Mouse (Mus musculus): Measurements from ENCODE around the gene Twf1. TPM values are rescaled to one million over a fixed set of nuclear protein-coding genes. Genes with fewer than 3 reads are reported as not detected.

Twf1 gene
- polyA plus RNA-seq, 1 experiment: not detected

DNA sequence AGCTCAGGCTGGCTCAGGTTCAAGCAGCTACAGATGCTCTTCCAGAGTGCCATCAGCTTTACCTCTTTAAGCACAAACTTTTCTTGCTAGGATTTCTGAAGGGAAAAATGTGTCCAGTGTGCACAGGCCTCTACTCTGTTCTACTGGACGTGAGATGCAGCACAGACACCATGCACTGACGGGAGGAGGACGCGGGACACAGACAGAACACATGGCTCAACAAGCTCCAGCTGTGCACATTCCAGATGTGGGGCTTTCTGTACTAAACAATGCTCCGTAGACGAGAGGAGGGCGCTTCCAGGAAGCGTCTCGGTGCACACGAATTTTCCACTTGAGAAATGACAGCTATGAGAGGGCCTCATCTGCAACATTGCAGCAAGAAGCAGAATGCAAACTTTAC lies 6.5 kb downstream of the Twf1 start:
- H3K4me1 ChIP-seq (ENCODE audit: control insufficient read depth, insufficient read depth, low read length): peaks cover 4% of the 10 kb centered on the region; the same call in 1 of the 2 replicates
- 85% methylated on average over 10 of the region's 10 CpGs for WGBS
- H3K27ac ChIP-seq (ENCODE audit: insufficient read depth, low read depth, low read length): no peak overlapping the region
- H3K4me3 ChIP-seq (ENCODE audit: insufficient read depth, low read depth, low read length): no peak overlapping the region
- TF ChIP-seq POLR2A (IDR thresholded peaks at IDR 0.05; ENCODE audit: insufficient read depth, low read depth, low read length) (no peak), CTCF (IDR thresholded peaks at IDR 0.05; ENCODE audit: insufficient read depth, low read depth, low read length) (no peak)

DNA sequence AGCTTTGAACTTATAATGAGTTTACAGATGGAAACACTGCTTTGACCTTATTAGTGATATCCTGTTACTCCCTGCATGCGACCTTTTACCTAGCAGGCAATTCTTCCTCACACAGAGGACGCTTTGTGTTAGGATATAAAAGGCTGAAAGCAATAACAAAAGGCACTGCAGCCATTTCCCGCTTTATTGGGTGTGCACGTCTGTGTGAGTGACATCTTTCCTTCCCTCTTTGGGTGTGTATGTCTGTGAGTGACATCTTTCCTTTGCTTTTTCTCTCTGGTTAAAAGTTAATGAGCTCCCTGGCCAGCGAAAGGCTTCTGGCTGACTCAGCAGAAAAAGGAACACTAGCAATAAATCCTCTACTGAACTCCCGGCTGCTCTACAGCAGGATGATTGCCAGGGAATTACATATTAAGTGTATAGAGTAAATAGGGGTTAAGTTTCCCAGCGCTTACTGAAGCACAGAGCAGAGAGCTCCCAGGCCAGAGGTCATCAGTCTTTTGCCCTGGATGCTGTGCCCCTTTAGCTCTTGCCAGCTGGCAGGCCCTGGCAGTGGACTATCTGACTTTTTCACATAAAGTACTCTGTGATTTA lies 7.6 kb downstream of the Twf1 start:
- H3K4me1 ChIP-seq (ENCODE audit: control insufficient read depth, insufficient read depth, low read length): peaks cover 2% of the 10 kb centered on the region; the same call in 1 of the 2 replicates
- TF ChIP-seq POLR2A (IDR thresholded peaks at IDR 0.05; ENCODE audit: insufficient read depth, low read depth, low read length) (no peak), CTCF (IDR thresholded peaks at IDR 0.05; ENCODE audit: insufficient read depth, low read depth, low read length) (no peak)
- H3K27ac ChIP-seq (ENCODE audit: insufficient read depth, low read depth, low read length): no peak overlapping the region
- no peak overlapping the region for H3K4me3 ChIP-seq (ENCODE audit: insufficient read depth, low read depth, low read length)
- 41% methylated on average over 7 of the region's 7 CpGs for WGBS

DNA sequence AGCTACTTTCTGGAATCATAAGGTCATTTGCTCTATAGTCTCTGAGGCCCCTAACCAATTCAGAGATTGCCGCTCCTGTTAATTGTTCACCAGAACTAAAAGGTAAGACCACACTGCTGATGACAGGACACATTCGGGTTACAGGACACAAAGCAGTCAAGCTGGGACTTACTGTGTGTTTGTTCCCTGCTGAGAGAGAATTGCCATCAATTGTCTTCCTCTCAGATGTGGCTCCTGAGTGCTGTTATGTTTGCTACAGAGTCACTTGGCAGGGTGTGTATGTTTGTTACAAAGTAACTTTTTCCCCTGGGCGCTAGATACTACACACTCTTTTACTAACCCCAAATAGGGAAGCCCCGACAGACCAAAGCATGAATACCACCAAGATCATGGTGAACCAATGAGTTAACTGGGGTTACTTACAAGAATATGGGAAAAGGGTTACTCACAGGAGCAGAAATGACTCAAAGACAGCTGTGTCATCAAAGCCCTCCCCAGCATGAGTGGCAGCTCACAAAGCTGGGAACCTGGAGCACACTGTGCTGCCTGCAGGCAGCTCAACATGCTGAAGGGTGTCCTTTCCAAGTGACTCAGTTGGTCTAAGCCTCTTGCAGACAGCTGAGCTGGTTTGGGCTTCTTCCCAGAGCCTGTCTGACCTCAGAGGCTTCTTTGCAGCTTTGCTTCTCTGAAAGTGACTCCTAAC lies 15.0 kb downstream of the Twf1 start:
- 66% methylated on average over 4 of the region's 4 CpGs for WGBS
- Histone ChIP-seq H3K27ac (ENCODE audit: insufficient read depth, low read depth, low read length) (no peak overlapping the region), H3K4me3 (ENCODE audit: insufficient read depth, low read depth, low read length) (no peak overlapping the region), H3K4me1 (ENCODE audit: control insufficient read depth, insufficient read depth, low read length) (no peaks in the 10 kb centered on the region)
- no peak for TF ChIP-seq CTCF (IDR thresholded peaks at IDR 0.05; ENCODE audit: insufficient read depth, low read depth, low read length)
- no peak for TF ChIP-seq POLR2A (IDR thresholded peaks at IDR 0.05; ENCODE audit: insufficient read depth, low read depth, low read length)

DNA sequence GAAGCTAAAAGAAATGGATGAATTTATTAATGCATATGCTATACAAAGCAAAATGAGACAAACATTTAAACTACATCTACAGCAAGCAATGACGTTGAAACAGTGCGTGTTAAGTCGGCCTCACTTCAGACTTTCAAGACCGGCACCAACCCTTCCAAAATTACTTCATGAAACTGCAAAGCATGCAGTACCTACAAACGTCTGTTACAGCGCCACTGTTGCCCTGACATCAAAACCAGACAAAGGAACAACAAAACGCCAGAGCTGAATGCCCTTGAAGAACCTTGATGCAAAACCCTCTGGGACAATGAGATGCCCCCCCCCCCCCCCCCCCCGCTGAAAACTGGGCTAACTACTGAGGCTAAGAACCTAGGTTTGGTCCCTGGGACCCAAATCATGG lies 16.9 kb downstream of the Twf1 start:
- 67% methylated on average over 8 of the region's 8 CpGs for WGBS

DNA sequence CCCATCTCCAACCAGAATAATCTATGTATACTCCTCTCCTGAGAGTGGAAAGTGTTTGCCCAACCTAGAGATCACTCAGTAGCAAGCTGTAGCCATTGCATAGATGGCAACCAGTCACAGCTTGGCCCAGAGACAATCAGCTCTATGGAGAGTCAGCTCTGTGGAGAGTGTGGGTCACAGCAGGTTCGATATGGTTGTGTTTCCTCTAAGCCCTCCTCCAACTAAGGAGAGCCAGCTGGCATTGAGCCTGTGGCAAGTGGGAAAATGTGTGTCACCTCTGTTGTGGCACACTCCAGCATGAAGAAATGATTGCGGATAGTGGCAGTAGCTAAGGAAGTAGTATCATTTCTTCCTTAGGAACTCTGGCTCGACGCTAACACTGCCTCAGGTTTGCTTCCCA lies 18.2 kb downstream of the Twf1 start:
- Histone ChIP-seq H3K4me3 (ENCODE audit: insufficient read depth, low read depth, low read length) (no peak overlapping the region), H3K4me1 (ENCODE audit: control insufficient read depth, insufficient read depth, low read length) (no peaks in the 10 kb centered on the region), H3K27ac (ENCODE audit: insufficient read depth, low read depth, low read length) (no peak overlapping the region)
- WGBS: 81% methylated on average over 4 of the region's 4 CpGs
- TF ChIP-seq POLR2A (IDR thresholded peaks at IDR 0.05; ENCODE audit: insufficient read depth, low read depth, low read length) (no peak), CTCF (IDR thresholded peaks at IDR 0.05; ENCODE audit: insufficient read depth, low read depth, low read length) (no peak)

More for the DNA sequence above, 16.9 kb downstream of the Twf1 start:
- H3K4me3 ChIP-seq (ENCODE audit: insufficient read depth, low read depth, low read length): no peak overlapping the region
- no peaks in the 10 kb centered on the region for H3K4me1 ChIP-seq (ENCODE audit: control insufficient read depth, insufficient read depth, low read length)
- no peak for TF ChIP-seq POLR2A (IDR thresholded peaks at IDR 0.05; ENCODE audit: insufficient read depth, low read depth, low read length)
- no peak for TF ChIP-seq CTCF (IDR thresholded peaks at IDR 0.05; ENCODE audit: insufficient read depth, low read depth, low read length)
- no peak overlapping the region for H3K27ac ChIP-seq (ENCODE audit: insufficient read depth, low read depth, low read length)

DNA sequence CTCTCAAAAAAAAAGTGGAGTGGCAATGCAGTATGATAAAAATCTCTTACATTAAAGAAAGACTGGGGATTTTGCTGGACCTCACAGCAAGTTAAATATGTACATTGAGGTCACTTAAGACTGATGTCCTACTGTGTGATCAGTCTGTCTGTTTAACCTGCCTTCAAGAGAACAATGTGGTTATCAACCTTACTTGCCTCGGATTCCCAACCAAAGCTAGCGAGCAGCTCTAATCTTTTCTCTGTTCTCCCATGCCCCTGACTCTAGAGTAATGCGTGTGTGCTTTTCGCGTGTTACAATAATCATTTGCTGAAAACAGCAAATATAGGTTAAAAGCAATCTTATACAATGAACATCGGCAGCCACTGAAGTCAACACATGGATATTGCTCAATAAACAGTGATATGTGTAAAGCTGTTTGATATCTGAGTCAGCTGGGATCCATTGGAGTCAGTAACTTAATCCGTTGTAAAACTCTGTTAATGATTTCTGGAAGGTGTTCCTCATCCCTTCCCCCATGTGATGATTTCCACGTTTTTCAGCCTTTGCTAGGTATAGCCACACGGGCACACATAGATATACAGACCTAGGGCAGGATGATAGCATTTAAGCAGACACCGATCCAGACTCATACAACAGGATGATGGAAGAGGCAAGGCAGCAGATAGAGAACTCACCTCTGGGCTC lies 21.1 kb downstream of the Twf1 start:
- TF ChIP-seq POLR2A (IDR thresholded peaks at IDR 0.05; ENCODE audit: insufficient read depth, low read depth, low read length) (no peak), CTCF (IDR thresholded peaks at IDR 0.05; ENCODE audit: insufficient read depth, low read depth, low read length) (no peak)
- 94% methylated on average over 10 of the region's 10 CpGs for WGBS
- Histone ChIP-seq H3K4me3 (ENCODE audit: insufficient read depth, low read depth, low read length) (no peak overlapping the region), H3K4me1 (ENCODE audit: control insufficient read depth, insufficient read depth, low read length) (no peaks in the 10 kb centered on the region), H3K27ac (ENCODE audit: insufficient read depth, low read depth, low read length) (no peak overlapping the region)

DNA sequence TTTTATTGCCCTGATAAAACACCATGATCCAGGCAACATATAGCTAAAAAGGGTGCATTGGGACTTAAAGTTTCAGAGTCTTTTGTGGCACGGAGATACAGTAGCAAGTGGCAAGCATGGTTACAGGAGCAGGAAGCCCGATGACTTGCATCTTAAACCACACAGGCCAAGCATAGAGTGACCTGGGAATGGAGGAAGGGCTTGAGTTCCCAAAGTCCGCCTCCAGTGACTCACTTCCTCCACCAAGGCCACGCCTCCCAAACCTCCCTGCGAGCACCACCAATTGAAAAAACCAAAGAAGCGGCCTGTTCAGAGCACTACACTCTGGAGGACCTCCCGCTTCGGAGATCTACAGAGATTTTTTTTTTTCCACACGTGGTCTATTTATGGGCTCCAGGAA lies 23.8 kb downstream of the Twf1 start:
- Histone ChIP-seq H3K4me3 (ENCODE audit: insufficient read depth, low read depth, low read length) (no peak overlapping the region), H3K4me1 (ENCODE audit: control insufficient read depth, insufficient read depth, low read length) (no peaks in the 10 kb centered on the region), H3K27ac (ENCODE audit: insufficient read depth, low read depth, low read length) (no peak overlapping the region)
- TF ChIP-seq CTCF (IDR thresholded peaks at IDR 0.05; ENCODE audit: insufficient read depth, low read depth, low read length) (no peak), POLR2A (IDR thresholded peaks at IDR 0.05; ENCODE audit: insufficient read depth, low read depth, low read length) (no peak)
- WGBS: 93% methylated on average over 9 of the region's 9 CpGs

DNA sequence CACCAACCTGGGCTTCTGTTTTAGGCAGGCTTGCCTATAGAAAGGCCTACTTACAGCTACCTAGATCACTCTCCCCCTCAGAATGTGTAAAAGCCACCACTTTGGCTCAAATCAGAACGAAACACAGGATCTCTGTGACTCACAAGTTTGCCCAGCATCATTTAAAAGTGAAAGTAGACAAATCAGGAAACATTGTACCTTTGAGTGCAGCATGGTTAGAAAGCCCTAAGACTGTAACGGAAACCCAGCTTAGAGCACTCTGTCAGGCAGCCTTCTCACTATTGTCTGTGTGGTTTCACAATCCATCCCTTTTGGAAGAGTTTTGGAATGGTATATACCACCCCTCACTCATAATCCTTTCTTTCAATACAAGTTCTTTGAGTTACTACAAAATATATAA lies 24.8 kb downstream of the Twf1 start:
- WGBS: 85% methylated on average over 2 of the region's 2 CpGs
- no peaks in the 10 kb centered on the region for H3K4me1 ChIP-seq (ENCODE audit: control insufficient read depth, insufficient read depth, low read length)
- TF ChIP-seq CTCF (IDR thresholded peaks at IDR 0.05; ENCODE audit: insufficient read depth, low read depth, low read length) (no peak), POLR2A (IDR thresholded peaks at IDR 0.05; ENCODE audit: insufficient read depth, low read depth, low read length) (no peak)
- H3K27ac ChIP-seq (ENCODE audit: insufficient read depth, low read depth, low read length): no peak overlapping the region
- H3K4me3 ChIP-seq (ENCODE audit: insufficient read depth, low read depth, low read length): no peak overlapping the region

Data from olfactory bulb, adult 2 months (tissue).